Mouse (Mus musculus) layer of hippocampus, adult 8-10 months (tissue): ENCODE measurements around the gene Cadps. TPM values are rescaled to one million over a fixed set of nuclear protein-coding genes. Genes with fewer than 3 reads are reported as not detected.
"Not testable (repeated sequence)": the region's sequence is repeated elsewhere in the genome, so short reads cannot be mapped to it uniquely, and the experiment has no call there.

Source experiments
- DNase-seq, 2 experiments: peaks; one replicate each; pipeline ENCODE4 v3.0.0; 2022; ENCODE audit warnings: low spot score in 2 of 2
- total RNA-seq, 4 experiments: library from RNA; stranded (reverse); gene quantifications; 2 replicates each; pipeline ENCODE4 v1.2.4; 2022

Cadps gene
- total RNA-seq, 4 experiments from 2014 or later, result 212 to 247 (median 230) TPM

GRCm38 (mm10) chr14:12592472-12593075, 230.3 kb downstream of the Cadps start:
- peak in 1 of 2 experiments; percentile 39 for DNase-seq

- DNase-seq, result no peak
Measured at GRCm38 (mm10) chr14:12591829-12592228, 231.1 kb downstream of the Cadps start.

- no peak for DNase-seq
Measured at GRCm38 (mm10) chr14:12583536-12583935, 239.3 kb downstream of the Cadps start.

GRCm38 (mm10) chr14:12581657-12582056, 241.2 kb downstream of the Cadps start:
- no peak for DNase-seq

GRCm38 (mm10) chr14:12580786-12581185, 242.1 kb downstream of the Cadps start:
- DNase-seq, result no peak

GRCm38 (mm10) chr14:12578156-12578555, 244.7 kb downstream of the Cadps start:
- DNase-seq, result no peak

GRCm38 (mm10) chr14:12577475-12578140, 245.3 kb downstream of the Cadps start:
- no peak for DNase-seq

- DNase-seq, result peak in 1 of 2 experiments; percentile 51
Measured at GRCm38 (mm10) chr14:12575105-12575504, 247.8 kb downstream of the Cadps start.

- DNase-seq, result no peak
Measured at GRCm38 (mm10) chr14:12574336-12574735, 248.5 kb downstream of the Cadps start.

- DNase-seq, result not testable (repeated sequence)
Measured at GRCm38 (mm10) chr14:12561730-12562129, 261.1 kb downstream of the Cadps start.

GRCm38 (mm10) chr14:12560233-12560577, 262.7 kb downstream of the Cadps start:
- DNase-seq, result no peak

GRCm38 (mm10) chr14:12559574-12560232, 263.2 kb downstream of the Cadps start:
- DNase-seq, result no peak

- no peak for DNase-seq
Measured at GRCm38 (mm10) chr14:12558920-12559573, 263.8 kb downstream of the Cadps start.

- no peak for DNase-seq
Measured at GRCm38 (mm10) chr14:12554486-12554885, 268.4 kb downstream of the Cadps start.

- no peak for DNase-seq
Measured at GRCm38 (mm10) chr14:12551353-12551752, 271.5 kb downstream of the Cadps start.

GRCm38 (mm10) chr14:12550931-12551330, 271.9 kb downstream of the Cadps start:
- no peak for DNase-seq

- DNase-seq, result no peak
Measured at GRCm38 (mm10) chr14:12549290-12549689, 273.6 kb downstream of the Cadps start.

GRCm38 (mm10) chr14:12547496-12547895, 275.4 kb downstream of the Cadps start:
- no peak for DNase-seq

- DNase-seq, result no peak
Measured at GRCm38 (mm10) chr14:12541733-12542132, 281.1 kb downstream of the Cadps start.

- no peak for DNase-seq
Measured at GRCm38 (mm10) chr14:12539071-12539470, 283.8 kb downstream of the Cadps start.

- DNase-seq, result peak in 1 of 2 experiments; percentile 38
Measured at GRCm38 (mm10) chr14:12531101-12531500, 291.8 kb downstream of the Cadps start.

- DNase-seq, result no peak
Measured at GRCm38 (mm10) chr14:12530554-12530953, 292.3 kb downstream of the Cadps start.
